Mouse (Mus musculus) olfactory bulb, adult 2 months (tissue): ENCODE results near the gene Pif1.

Experiments used
- CTCF ChIP-seq: fragments of 200-500 bp; IDR thresholded peaks from 2 replicates; pipeline ENCODE4 v1.5.1; 2012; ENCODE audit warnings: low read depth, mild to moderate bottlenecking, low read length, moderate library complexity; ENCODE audit not compliant: insufficient read depth
- POLR2A ChIP-seq: fragments of 200-500 bp; IDR thresholded peaks from 2 replicates; pipeline ENCODE4 v1.6.1; 2012; ENCODE audit warnings: mild to moderate bottlenecking, low read depth, low read length, moderate library complexity; ENCODE audit not compliant: insufficient read depth

- TF ChIP-seq CTCF (no peak), POLR2A (peak; percentile 44)
Measured at GRCm38 (mm10) chr9:65579781-65580371, 7.1 kb upstream of the Pif1 start, which contains the start of gene Plekho2.
